Mouse (Mus musculus): ENCODE measurements around the gene Gtpbp3.

The Gtpbp3 gene

GRCm38 (mm10) chr8:71497077-71497645 is 9.3 kb downstream of the Gtpbp3 start:
- DNase-seq (ENCODE audit: low read depth, low spot score): peak; percentile 74

GRCm38 (mm10) chr8:71497881-71498501 is 10.1 kb downstream of the Gtpbp3 start:
- no peak for DNase-seq (ENCODE audit: low read depth, low spot score)

- no peak for DNase-seq (ENCODE audit: low read depth, low spot score)
These were observed 11.2 kb downstream of the Gtpbp3 start for GRCm38 (mm10) chr8:71498816-71499690.

GRCm38 (mm10) chr8:71504349-71504748 is 16.4 kb downstream of the Gtpbp3 start:
- no peak for DNase-seq (ENCODE audit: low read depth, low spot score)

- no peak for DNase-seq (ENCODE audit: low read depth, low spot score)
These were observed 17.4 kb downstream of the Gtpbp3 start for GRCm38 (mm10) chr8:71505326-71505725.

GRCm38 (mm10) chr8:71505979-71506378 is 18.1 kb downstream of the Gtpbp3 start:
- DNase-seq (ENCODE audit: low read depth, low spot score): peak; percentile 69

GRCm38 (mm10) chr8:71507589-71508104 is 19.7 kb downstream of the Gtpbp3 start:
- peak; percentile 96 for DNase-seq (ENCODE audit: low read depth, low spot score)

GRCm38 (mm10) chr8:71509316-71509715 is 21.4 kb downstream of the Gtpbp3 start:
- DNase-seq (ENCODE audit: low read depth, low spot score): no peak

GRCm38 (mm10) chr8:71511644-71512043 is 23.7 kb downstream of the Gtpbp3 start, which contains the start of gene Plvap:
Gene Plvap, minus strand, starts transcription at chr8:71511752.
- no peak for DNase-seq (ENCODE audit: low read depth, low spot score)

- DNase-seq (ENCODE audit: low read depth, low spot score): no peak
These were observed 25.3 kb downstream of the Gtpbp3 start for GRCm38 (mm10) chr8:71513018-71513754.

- DNase-seq (ENCODE audit: low read depth, low spot score): no peak
These were observed 27.1 kb downstream of the Gtpbp3 start for GRCm38 (mm10) chr8:71515043-71515442.

- DNase-seq (ENCODE audit: low read depth, low spot score): no peak
These were observed 28.9 kb downstream of the Gtpbp3 start for GRCm38 (mm10) chr8:71516786-71517185.

GRCm38 (mm10) chr8:71519037-71519825 is 31.3 kb downstream of the Gtpbp3 start:
- DNase-seq (ENCODE audit: low read depth, low spot score): peak; percentile 83

GRCm38 (mm10) chr8:71521634-71522033 is 33.7 kb downstream of the Gtpbp3 start:
- peak; percentile 96 for DNase-seq (ENCODE audit: low read depth, low spot score)

- no peak for DNase-seq (ENCODE audit: low read depth, low spot score)
These were observed 37.5 kb downstream of the Gtpbp3 start, which contains the start of gene Ccdc194 for GRCm38 (mm10) chr8:71525226-71526050. Gene Ccdc194, minus strand, starts transcription at chr8:71525711.

- DNase-seq (ENCODE audit: low read depth, low spot score): no peak
These were observed 38.4 kb downstream of the Gtpbp3 start for GRCm38 (mm10) chr8:71526272-71526671.

- DNase-seq (ENCODE audit: low read depth, low spot score): no peak
These were observed 39.4 kb downstream of the Gtpbp3 start for GRCm38 (mm10) chr8:71527162-71527870.

GRCm38 (mm10) chr8:71528362-71529073 is 40.6 kb downstream of the Gtpbp3 start:
- DNase-seq (ENCODE audit: low read depth, low spot score): no peak

Data from brain, adult 2 months (tissue).